Mouse (Mus musculus): ENCODE results near the gene Gm20509. TPM values are rescaled to one million over a fixed set of nuclear protein-coding genes. Genes with fewer than 3 reads are reported as not detected.

Gene Gm20509
- polyA plus RNA-seq (2014; fragmentation: Illumina TruSeq; extraction: RNeasy Lipid Tissue Mini Kit (QIAGEN cat#74804); ENCODE audit: low read depth, low replicate concordance) = not detected

DNA sequence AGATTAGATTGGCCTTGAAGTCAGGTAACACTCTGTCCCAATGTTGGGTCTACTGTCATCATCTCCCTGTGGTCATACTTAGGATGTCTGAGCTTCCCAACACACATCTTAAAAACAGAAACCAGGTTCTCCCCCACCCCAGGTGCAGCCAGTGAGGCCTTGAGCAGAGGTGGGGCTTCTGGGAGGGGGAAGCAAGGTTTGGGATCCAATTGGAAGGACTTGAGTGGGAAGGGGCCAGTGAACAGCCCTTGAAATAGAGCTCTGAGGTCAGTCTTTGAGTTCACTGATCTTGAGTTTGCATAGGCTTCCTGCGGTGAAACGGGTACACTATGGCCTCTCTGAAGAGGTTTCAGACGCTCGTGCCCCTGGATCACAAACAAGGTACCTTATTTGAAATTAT, at the start of gene Gm20509:
Gm20509 (plus strand) TSS at position 290 of the 400 bp plus-strand sequence.

GRCm38 (mm10) chr9:73101536-73101935, 734 bp upstream of the Gm20509 start, which contains the start of gene Khdc3:
Gene Khdc3 (plus strand): TSS chr9:73101836.

GRCm38 (mm10) chr9:73112919-73113906, 10.9 kb downstream of the Gm20509 start, which contains the start of gene Rsl24d1:
Gene Rsl24d1 (plus strand): TSS chr9:73113426.

Other genes with a start within 250 kb of the Gm20509 start
- gene Pygo1, start 176.8 kb upstream of the Gm20509 start, polyA plus RNA-seq (2014; fragmentation: Illumina TruSeq; extraction: RNeasy Lipid Tissue Mini Kit (QIAGEN cat#74804); ENCODE audit: low read depth, low replicate concordance) = 0.61 TPM
- gene Dyx1c1, start 143.7 kb upstream of the Gm20509 start, polyA plus RNA-seq (2014; fragmentation: Illumina TruSeq; extraction: RNeasy Lipid Tissue Mini Kit (QIAGEN cat#74804); ENCODE audit: low read depth, low replicate concordance) = 3.8 TPM
- 0.73 TPM for gene Gm44503, start 143.6 kb upstream of the Gm20509 start, polyA plus RNA-seq (2014; fragmentation: Illumina TruSeq; extraction: RNeasy Lipid Tissue Mini Kit (QIAGEN cat#74804); ENCODE audit: low read depth, low replicate concordance)
- 29.9 TPM for gene Ccpg1os, start 117.1 kb upstream of the Gm20509 start, polyA plus RNA-seq (2014; fragmentation: Illumina TruSeq; extraction: RNeasy Lipid Tissue Mini Kit (QIAGEN cat#74804); ENCODE audit: low read depth, low replicate concordance)
- gene Ccpg1, start 117.0 kb upstream of the Gm20509 start, polyA plus RNA-seq (2014; fragmentation: Illumina TruSeq; extraction: RNeasy Lipid Tissue Mini Kit (QIAGEN cat#74804); ENCODE audit: low read depth, low replicate concordance) = 209 TPM
- gene Pigb, start 62.1 kb upstream of the Gm20509 start, polyA plus RNA-seq (2014; fragmentation: Illumina TruSeq; extraction: RNeasy Lipid Tissue Mini Kit (QIAGEN cat#74804); ENCODE audit: low read depth, low replicate concordance) = 11.5 TPM
- gene Rab27a, start 57.6 kb upstream of the Gm20509 start, polyA plus RNA-seq (2014; fragmentation: Illumina TruSeq; extraction: RNeasy Lipid Tissue Mini Kit (QIAGEN cat#74804); ENCODE audit: low read depth, low replicate concordance) = 37.3 TPM
- gene Khdc3, start 634 bp upstream of the Gm20509 start, polyA plus RNA-seq (2014; fragmentation: Illumina TruSeq; extraction: RNeasy Lipid Tissue Mini Kit (QIAGEN cat#74804); ENCODE audit: low read depth, low replicate concordance) = not detected
- gene Rsl24d1, start 11.0 kb downstream of the Gm20509 start, polyA plus RNA-seq (2014; fragmentation: Illumina TruSeq; extraction: RNeasy Lipid Tissue Mini Kit (QIAGEN cat#74804); ENCODE audit: low read depth, low replicate concordance) = 45.6 TPM

All from kidney, adult 10 weeks (tissue).